Mouse (Mus musculus) heart, embryonic 13.5 days (tissue): ENCODE data around the gene Nkiras2. TPM values are rescaled to one million over a fixed set of nuclear protein-coding genes. Genes with fewer than 3 reads are reported as not detected.

ENCODE experiments used
- ATAC-seq: fragments of 200-750 bp; cut with Nextera tagmentation; 2 replicates; pipeline ENCODE4 v1.8.0; 2017; ENCODE audit warnings: moderate TSS enrichment; ENCODE audit not compliant: insufficient number of reproducible peaks, low FRiP score, low TSS enrichment; ENCODE audit errors: extremely low read depth
- H3K27ac ChIP-seq: fragments of 300-500 bp; sonication (generic); replicated peaks from 2 replicates; pipeline ENCODE4 v1.5.1; 2015; ENCODE audit warnings: moderate library complexity, mild to moderate bottlenecking, inconsistent platforms
- H3K27me3 ChIP-seq: fragments of 300-500 bp; sonication (generic); replicated peaks from 2 replicates; pipeline ENCODE4 v1.6.1; 2015; ENCODE audit warnings: mild to moderate bottlenecking, inconsistent platforms
- H3K36me3 ChIP-seq: fragments of 300-500 bp; sonication (generic); 2 replicates; pipeline ENCODE4 v1.6.1; 2015; ENCODE audit warnings: mild to moderate bottlenecking, inconsistent platforms
- H3K4me1 ChIP-seq: fragments of 300-500 bp; sonication (generic); 2 replicates; pipeline ENCODE4 v1.6.1; 2015; ENCODE audit warnings: inconsistent platforms
- H3K4me2 ChIP-seq: fragments of 300-500 bp; sonication (generic); 2 replicates; pipeline ENCODE4 v1.6.1; 2015; ENCODE audit warnings: inconsistent platforms, mild to moderate bottlenecking, moderate library complexity
- H3K4me3 ChIP-seq: fragments of 300-500 bp; sonication (generic); 2 replicates; pipeline ENCODE4 v1.5.1; 2015; ENCODE audit warnings: moderate library complexity, mild to moderate bottlenecking, inconsistent platforms
- H3K9ac ChIP-seq: fragments of 300-500 bp; sonication (generic); 2 replicates; pipeline ENCODE4 v1.6.1; 2015; ENCODE audit warnings: inconsistent platforms, mild to moderate bottlenecking, moderate library complexity
- H3K9me3 ChIP-seq: fragments of 300-500 bp; sonication (generic); 2 replicates; pipeline ENCODE4 v1.6.1; 2016; ENCODE audit warnings: inconsistent platforms
- WGBS: fragments of 180-500 bp; shearing (Covaris S2); methylation state at CpG from one replicate; pipeline ENCODE4 v1.1.7; 2015; ENCODE audit warnings: mixed read lengths; 5-methylcytosine and 5-hydroxymethylcytosine counted together
- polyA plus RNA-seq: library from polyadenylated mRNA; unstranded; fragments of >200 nt; fragmentation: Nextera tagmentation; extraction: Ambion mirVana; gene quantifications from 2 replicates; pipeline ENCODE4 v1.2.1, GENCODE M21; 2015

The Nkiras2 gene
- 67.0 and 67.3 TPM in 2 replicates for polyA plus RNA-seq

DNA sequence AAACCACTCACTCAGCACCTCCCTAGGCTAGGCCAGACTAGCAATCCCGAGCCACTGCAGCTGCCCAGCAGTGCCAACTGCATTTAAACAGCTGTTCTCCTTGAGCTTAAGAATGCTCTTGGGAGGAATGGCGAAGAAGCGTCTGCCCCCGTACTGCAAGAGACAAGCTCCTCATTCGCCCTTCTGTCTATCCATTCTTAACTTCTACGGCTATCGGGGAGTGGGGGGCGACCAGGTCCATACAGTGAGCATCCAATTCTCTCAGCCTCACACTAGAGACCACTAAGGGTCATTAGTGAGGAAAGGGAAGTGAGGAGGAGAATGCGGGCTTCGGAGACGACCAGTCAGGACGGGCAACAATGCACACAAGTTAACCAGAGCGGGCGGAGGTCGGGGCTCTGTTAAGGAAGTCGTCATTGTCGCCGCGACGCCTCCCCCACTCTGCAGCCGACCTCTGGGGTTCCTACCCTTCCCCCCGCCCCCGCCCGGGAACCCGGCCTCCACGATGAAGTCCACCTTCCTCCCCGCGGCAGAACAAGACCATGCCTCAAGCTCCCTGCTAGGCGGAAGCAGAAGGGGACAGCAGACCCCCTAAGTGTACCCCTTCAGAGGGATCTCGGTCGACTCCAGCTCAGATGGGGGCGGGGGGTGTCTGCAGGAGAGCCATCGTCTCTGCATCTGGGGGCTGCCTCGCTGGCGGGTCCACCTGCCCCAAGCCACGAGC is at the start of gene Nkiras2:
Nkiras2 (plus strand) TSS at position 484 of the 724 bp plus-strand sequence.
- 0% methylated on average over 36 of the region's 36 CpGs for WGBS
- H3K4me3 ChIP-seq, result peak within 1 kb of the TSS; percentile 98
- ATAC-seq, result peak; percentile 47; the same call in 1 of the 2 replicates
- H3K27me3 ChIP-seq, result no peaks in the 10 kb centered on the region
- H3K27ac ChIP-seq, result peak within 1 kb of the TSS; percentile 98
- no peaks in the 10 kb centered on the region for H3K9me3 ChIP-seq
- peaks cover 8% of the 10 kb centered on the region; the same call in 1 of the 2 replicates for H3K36me3 ChIP-seq
- H3K4me1 ChIP-seq, result peaks cover 43% of the 10 kb centered on the region
- peak within 1 kb of the TSS; percentile 96 for H3K9ac ChIP-seq
- H3K4me2 ChIP-seq, result peak within 1 kb of the TSS; percentile 89

DNA sequence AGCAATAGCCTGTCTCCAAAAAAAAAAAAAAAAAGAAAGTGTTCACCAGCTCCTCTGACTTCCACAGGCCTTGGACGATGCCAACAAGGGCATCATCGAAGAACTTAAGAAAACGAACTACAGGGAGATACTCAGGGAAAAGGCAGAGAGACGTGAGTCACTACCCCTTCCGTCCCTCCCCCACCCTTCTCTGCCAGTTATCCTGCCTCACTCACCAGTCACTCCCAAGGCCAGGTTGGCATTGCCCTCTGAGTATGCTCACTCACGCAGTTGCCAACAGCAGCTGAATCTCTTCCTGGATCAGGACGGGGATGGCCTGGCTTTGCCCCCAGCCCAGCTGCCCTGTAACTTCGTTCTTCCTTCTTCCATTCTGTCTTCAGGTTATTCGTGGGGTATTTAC is 49.3 kb upstream of the Nkiras2 start:
- Histone ChIP-seq H3K9me3 (no peaks in the 10 kb centered on the region), H3K9ac (no peak overlapping the region), H3K36me3 (no peaks in the 10 kb centered on the region), H3K4me1 (peaks cover 12% of the 10 kb centered on the region), H3K4me3 (no peak overlapping the region), H3K27me3 (peaks cover 27% of the 10 kb centered on the region; the same call in 1 of the 2 replicates), H3K4me2 (no peak overlapping the region), H3K27ac (no peak overlapping the region)
- ATAC-seq, result no peak
- 63% methylated on average over 9 of the region's 9 CpGs for WGBS

DNA sequence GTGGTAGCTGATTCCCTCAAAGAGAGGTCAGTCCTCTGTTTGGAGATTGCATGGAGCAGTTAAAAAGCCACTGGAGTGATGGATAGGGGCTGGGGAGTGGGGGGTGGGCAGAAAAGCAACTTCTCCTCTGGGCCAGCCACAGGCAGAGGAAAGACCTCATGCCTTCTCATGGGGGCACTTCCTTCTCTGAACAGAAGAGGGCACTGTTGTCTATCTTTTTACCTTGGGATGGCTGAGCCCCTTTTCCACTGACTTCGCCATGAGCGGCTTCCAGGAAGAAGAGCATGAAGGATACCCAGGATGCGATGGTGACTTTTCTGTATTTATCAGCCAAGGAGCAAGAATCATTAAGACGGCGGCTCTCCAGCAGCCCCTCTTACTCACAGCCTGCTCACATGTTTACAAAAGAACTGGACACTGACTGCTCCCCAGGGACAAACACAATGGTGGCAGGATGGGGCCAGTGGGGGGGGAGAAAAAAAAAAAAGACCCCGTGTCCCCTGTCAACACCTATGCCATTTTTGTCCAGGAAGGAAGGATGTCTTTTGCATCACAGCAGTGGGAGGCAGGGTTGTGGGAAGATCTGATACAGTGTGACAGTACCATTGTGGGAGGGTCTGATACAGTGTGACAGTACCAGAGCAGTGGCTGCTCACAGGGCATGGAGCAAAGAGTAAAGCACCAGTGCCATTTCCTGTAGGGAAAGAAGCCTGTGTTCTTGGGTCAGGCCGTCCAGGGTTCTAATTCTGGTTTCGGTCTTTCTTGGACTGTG is 48.4 kb upstream of the Nkiras2 start:
- Histone ChIP-seq H3K9me3 (no peaks in the 10 kb centered on the region), H3K27me3 (peaks cover 27% of the 10 kb centered on the region; the same call in 1 of the 2 replicates), H3K36me3 (no peaks in the 10 kb centered on the region), H3K4me1 (peaks cover 17% of the 10 kb centered on the region), H3K4me2 (peak overlapping the region; percentile 66), H3K9ac (peak overlapping the region; percentile 67), H3K4me3 (peak overlapping the region; percentile 36), H3K27ac (no peak overlapping the region)
- WGBS, result 10% methylated on average over 8 of the region's 8 CpGs
- no peak for ATAC-seq

DNA sequence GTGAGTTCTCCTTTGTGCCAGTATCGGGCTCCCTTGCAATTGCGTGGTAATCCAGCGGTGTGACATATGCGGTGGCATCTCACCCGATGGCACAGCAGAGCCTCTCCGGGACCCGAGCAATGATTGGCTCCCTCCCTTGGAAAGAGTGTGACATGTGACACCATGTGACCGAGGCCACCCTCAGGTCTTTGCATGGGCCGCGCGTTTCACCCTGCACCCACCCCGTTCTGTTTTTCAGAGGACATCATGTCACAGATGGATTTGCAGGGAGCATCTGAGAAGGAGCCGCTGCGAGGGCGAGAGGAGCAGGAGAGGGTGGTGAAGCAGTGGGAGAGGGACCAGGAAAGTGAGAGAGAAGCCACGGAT is 47.9 kb upstream of the Nkiras2 start:
- no peak for ATAC-seq
- WGBS, result 6% methylated on average over 16 of the region's 16 CpGs
- Histone ChIP-seq H3K4me2 (peak overlapping the region; percentile 66), H3K27ac (no peak overlapping the region), H3K9ac (peak overlapping the region; percentile 67), H3K27me3 (peaks cover 27% of the 10 kb centered on the region; the same call in 1 of the 2 replicates), H3K4me3 (peak overlapping the region; percentile 36), H3K36me3 (no peaks in the 10 kb centered on the region), H3K4me1 (peaks cover 23% of the 10 kb centered on the region), H3K9me3 (no peaks in the 10 kb centered on the region)

DNA sequence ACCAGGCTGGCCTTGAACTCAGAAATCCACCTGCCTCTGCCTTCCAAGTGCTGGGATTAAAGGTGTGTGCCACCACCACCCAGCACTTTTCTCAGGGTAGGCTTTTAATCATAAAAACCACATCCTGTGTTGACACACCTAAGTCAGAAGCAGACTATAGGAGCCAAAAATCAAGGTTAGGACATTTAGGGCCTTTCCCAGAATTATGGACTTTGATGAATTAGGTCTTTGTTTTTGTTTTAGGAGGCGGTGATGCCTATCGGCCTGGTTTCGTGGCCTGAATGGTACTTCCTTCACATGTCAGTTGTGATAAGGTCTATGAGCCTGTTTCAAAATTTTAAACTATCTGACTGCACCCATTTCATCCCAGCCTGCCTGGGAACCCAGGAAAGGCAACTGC is 44.9 kb upstream of the Nkiras2 start:
- ATAC-seq, result no peak
- peaks cover 13% of the 10 kb centered on the region for H3K36me3 ChIP-seq
- peaks cover 22% of the 10 kb centered on the region; the same call in 1 of the 2 replicates for H3K27me3 ChIP-seq
- no peak overlapping the region for H3K27ac ChIP-seq
- peak overlapping the region; percentile 76 for H3K4me2 ChIP-seq
- H3K9ac ChIP-seq, result no peak overlapping the region
- 75% methylated on average over 3 of the region's 3 CpGs for WGBS
- no peaks in the 10 kb centered on the region for H3K9me3 ChIP-seq
- peak overlapping the region; percentile 71 for H3K4me3 ChIP-seq
- H3K4me1 ChIP-seq, result peaks cover 26% of the 10 kb centered on the region

DNA sequence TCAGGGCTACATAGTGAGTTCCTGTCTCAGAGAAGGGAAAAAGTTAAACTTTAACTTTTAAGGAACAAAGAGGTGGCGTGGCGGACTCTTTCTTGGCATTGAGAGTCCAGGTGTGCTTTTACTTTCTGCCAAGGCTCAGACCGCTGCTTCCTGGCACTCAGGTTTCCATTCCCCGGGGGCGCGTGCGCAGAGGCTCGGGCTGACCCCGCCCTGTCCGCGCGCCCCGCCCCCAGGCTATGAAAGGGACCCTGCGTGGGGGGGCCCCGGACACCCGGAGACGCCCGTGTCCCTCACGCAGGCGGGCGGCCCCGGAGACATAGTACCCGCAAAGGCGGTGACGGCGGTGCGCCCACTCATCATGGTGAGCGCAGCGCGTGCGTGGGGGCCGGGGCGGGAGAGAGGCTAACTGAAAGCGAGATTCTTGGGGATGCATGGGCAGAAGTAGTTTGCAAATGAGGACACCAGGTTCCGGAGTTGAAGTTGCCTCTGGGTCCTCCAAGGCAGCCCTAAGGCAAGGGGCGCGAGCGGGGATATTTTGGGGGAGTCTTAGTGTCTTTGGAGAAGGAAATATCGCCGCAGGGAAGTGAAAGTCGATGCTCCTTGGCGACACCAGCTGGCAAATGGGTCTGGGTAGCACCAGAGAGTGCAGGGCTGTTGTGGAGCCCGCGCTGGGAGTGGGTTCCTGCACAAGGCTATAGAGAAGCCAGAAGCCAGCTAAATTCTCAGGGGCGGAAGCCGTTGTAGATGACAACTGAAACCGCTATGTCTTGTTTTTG is 44.1 kb upstream of the Nkiras2 start, which contains the start of gene Cnp:
Cnp (plus strand) TSS at position 197 of the 776 bp plus-strand sequence.
- Histone ChIP-seq H3K4me3 (peak within 1 kb of the TSS; percentile 71), H3K27ac (peak within 1 kb of the TSS; percentile 59), H3K4me1 (peaks cover 26% of the 10 kb centered on the region), H3K27me3 (peaks cover 22% of the 10 kb centered on the region; the same call in 1 of the 2 replicates), H3K4me2 (peak within 1 kb of the TSS; percentile 76), H3K9ac (peak within 1 kb of the TSS; percentile 85), H3K9me3 (no peaks in the 10 kb centered on the region), H3K36me3 (peaks cover 20% of the 10 kb centered on the region)
- WGBS, result 2% methylated on average over 47 of the region's 47 CpGs
- ATAC-seq, result peak; percentile 38; the same call in 1 of the 2 replicates

DNA sequence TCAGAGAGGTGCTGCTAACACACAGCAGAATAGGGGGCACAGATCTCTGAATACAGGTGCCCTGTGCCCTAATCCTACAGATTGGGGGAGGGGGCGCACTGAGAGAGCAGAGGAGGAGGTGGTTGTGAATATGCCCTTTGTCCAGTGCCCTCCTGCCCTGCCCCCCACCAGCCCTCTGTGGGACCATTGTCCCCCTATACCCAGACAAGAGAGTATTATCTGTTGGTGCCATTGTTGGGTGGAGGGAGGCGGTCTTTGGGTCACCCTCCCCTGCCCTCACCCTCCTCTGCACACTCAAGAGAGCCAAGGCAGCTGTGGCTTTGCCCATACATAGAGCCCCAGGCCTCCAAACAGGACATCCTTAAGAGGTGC is 43.6 kb upstream of the Nkiras2 start:
- Histone ChIP-seq H3K4me1 (peaks cover 26% of the 10 kb centered on the region), H3K9ac (peak overlapping the region; percentile 85), H3K27ac (peak overlapping the region; percentile 59; the same call in 1 of the 2 replicates), H3K4me2 (peak overlapping the region; percentile 76), H3K9me3 (no peaks in the 10 kb centered on the region), H3K27me3 (peaks cover 22% of the 10 kb centered on the region; the same call in 1 of the 2 replicates), H3K36me3 (peaks cover 26% of the 10 kb centered on the region), H3K4me3 (peak overlapping the region; percentile 71)
- no peak for ATAC-seq
- WGBS, result 45% methylated on average over 2 of the region's 2 CpGs

DNA sequence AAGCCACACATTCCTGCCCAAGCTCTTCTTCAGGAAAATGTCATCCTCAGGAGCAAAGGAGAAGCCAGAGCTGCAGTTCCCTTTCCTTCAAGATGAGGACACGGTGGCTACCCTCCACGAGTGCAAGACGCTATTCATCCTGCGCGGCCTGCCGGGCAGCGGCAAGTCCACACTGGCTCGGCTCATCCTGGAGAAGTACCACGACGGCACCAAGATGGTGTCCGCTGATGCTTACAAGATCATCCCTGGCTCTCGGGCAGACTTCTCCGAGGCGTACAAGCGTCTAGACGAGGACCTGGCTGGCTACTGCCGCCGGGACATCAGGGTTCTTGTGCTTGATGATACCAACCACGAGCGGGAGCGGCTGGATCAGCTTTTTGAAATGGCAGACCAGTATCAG is 42.8 kb upstream of the Nkiras2 start:
- H3K9ac ChIP-seq, result no peak overlapping the region
- H3K27me3 ChIP-seq, result peaks cover 16% of the 10 kb centered on the region; the same call in 1 of the 2 replicates
- WGBS, result 63% methylated on average over 21 of the region's 21 CpGs
- H3K4me2 ChIP-seq, result peak overlapping the region; percentile 76; the same call in 1 of the 2 replicates
- peaks cover 34% of the 10 kb centered on the region for H3K36me3 ChIP-seq
- no peaks in the 10 kb centered on the region for H3K9me3 ChIP-seq
- no peak overlapping the region for H3K27ac ChIP-seq
- ATAC-seq, result no peak
- no peak overlapping the region for H3K4me3 ChIP-seq
- H3K4me1 ChIP-seq, result peaks cover 19% of the 10 kb centered on the region

DNA sequence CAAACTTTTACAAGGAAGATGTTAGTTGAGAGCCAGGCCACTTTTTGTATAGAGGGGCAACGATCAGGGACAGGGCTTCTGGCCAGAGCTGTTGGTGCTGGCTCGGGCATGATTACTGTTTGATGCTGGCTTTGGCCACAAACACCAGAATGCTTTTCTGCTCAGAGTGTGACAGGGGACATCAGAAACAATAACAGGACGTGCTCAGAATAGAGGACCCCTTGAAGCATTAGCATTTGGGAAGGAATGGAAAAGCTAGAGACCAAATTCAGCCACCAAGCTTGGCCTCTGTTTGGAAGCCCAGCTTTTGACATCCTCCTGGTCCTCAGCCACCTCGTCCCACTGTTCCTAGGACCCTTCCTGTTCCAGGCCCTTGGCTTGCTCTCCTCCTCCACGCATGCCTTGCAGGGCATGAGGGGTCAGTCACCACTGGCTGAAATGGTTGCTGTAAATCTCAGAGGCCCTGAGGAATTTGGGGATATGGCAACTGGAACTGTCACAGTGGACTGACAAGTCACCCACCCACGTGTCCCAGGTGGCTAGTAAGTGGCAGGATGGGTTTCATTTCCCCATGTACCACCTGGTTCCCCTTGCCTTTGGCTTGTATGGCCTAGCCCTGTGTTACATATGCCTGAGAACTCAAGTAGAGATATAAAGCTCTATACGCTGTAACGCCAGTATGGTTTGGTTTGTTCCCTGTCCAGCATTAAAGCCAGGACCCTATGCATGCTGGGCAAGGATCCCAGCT is 41.0 kb upstream of the Nkiras2 start:
- H3K36me3 ChIP-seq, result peaks cover 52% of the 10 kb centered on the region
- H3K27me3 ChIP-seq, result no peaks in the 10 kb centered on the region
- H3K9ac ChIP-seq, result peak overlapping the region; percentile 12; the same call in 1 of the 2 replicates
- ATAC-seq, result no peak
- 77% methylated on average over 8 of the region's 8 CpGs for WGBS
- H3K9me3 ChIP-seq, result no peaks in the 10 kb centered on the region
- H3K27ac ChIP-seq, result no peak overlapping the region
- H3K4me1 ChIP-seq, result peaks cover 25% of the 10 kb centered on the region
- no peak overlapping the region for H3K4me2 ChIP-seq
- no peak overlapping the region for H3K4me3 ChIP-seq

DNA sequence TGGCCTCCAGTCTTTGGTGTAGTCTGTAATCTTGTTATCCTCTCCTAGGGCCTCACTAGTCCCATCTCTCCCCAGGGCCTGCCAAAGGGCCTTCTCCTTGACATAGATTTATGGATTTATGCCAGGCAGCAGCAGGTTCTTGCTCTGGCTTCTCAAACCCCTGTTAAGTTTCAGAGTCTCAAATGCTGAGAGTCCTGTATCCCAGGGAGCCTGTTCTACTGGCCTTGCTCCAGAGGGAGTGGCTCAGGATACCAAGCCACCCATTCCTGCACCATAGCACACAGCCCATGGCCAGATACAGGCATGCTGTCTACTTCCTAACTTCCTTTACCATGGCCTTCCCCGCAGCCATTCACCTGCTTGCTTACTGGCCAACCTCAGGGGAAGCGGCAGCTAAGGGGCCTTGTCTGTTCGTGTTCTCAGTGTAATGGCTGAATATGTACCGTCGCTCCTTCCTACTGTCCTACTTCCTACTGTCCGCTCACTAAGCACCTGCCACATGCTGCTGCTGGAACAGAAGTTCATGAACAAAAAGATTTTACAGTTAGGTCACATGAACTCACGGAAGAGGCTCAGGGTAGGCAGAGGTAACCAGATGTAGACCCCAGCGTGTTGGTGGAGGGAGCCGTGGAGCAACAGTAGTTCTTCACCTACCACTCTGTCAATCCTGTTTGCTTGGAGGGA is 39.8 kb upstream of the Nkiras2 start:
- Histone ChIP-seq H3K27ac (no peak overlapping the region), H3K9me3 (no peaks in the 10 kb centered on the region), H3K4me2 (no peak overlapping the region), H3K27me3 (no peaks in the 10 kb centered on the region), H3K9ac (no peak overlapping the region), H3K4me3 (no peak overlapping the region), H3K4me1 (peaks cover 25% of the 10 kb centered on the region), H3K36me3 (peaks cover 64% of the 10 kb centered on the region)
- 90% methylated on average over 9 of the region's 9 CpGs for WGBS
- no peak for ATAC-seq
